Mouse (Mus musculus): ENCODE data around the gene Rilp. TPM values are rescaled to one million over a fixed set of nuclear protein-coding genes. Genes with fewer than 3 reads are reported as not detected.

Gene Rilp
- not detected for polyA plus RNA-seq (2017; shearing (Covaris generic))

DNA sequence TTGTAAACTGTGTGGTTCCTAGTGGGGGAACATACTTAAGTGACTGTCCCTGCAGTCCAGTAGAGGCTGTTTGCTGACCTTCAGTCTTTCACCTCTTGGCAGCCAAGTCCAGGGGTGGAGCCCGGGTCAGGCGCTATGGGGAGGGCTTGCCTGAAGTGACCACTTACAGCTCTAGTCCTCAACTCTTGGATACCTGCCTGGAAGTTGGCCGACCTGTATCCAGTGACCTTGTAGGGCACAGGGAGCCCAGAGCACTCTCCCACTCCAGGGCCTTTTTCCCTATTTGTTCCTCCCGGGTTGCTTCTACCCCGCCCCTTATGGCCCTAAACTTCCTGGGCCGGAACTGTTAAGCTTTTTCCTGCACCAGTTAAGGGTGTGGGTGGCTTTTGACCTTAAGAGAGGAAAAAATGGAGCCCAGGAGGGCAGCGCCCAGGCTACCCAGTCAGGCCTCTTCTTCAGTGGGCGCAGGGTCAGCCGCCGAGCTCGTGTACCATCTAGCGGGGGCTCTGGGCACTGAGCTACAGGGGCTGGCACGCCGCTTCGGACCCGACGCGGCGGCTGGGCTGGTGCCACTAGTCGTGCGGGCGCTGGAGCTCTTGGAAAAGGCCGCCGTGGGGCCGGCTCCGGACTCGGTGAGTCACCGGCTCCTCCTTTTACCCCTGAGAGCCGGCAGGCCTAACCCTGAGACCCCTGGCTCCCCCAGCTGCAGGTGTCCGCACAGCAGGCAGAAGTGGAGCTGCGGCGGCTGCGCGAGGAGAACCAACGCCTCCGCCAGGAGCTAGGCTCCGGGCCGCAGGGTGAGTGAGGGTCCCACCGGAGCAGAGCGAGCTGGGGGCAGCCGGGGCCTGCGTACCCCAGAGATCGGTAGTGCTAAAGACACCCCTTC lies at the start of gene Rilp:
TSS of gene Rilp (plus strand) at position 354 of the 886 bp plus-strand sequence.

DNA sequence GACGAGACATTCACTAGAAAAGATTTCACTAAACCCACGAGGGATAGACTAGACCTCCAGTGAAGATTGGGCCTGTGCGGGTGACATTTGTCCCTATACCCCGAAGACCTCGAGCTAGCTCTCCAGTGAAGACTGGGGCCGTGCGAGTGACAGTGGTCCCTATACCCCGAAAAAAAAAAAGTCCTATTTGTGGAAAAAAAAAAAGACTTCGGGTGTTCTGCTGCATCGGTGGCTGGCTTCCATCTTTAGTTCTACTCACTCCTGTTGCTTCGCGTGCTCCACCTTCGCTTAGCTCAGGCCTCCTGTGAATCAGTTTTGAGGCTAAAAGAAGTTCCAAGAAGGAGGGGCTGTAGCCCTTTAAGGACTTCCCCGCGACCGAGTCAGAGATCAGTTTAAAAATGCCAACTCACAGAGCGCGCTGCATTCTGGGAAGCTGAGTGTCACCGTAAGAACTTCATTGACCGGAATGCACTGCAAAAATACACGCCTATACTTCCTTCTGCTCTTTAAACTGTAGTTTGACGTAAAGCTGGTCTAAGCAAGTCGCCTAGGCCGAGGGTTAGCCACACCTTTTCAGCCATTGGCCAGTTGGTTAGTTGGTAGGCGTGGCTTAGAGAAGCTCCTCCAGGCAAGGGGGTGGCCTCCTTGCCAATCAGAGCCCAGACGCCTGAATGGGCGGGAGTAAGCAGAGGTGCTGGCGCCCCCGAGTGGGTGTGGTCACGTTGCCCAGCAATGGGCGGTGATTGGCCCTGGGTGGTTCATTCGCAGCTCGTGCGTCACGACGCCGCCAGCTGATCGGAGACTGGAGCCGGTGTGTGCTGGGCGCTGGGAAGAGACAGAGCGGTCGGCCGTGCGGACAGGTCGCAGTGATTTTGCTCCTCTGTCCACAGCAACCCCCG lies 48.8 kb upstream of the Rilp start, which contains the start of gene Tlcd2:
TSS of gene Tlcd2 (plus strand) at position 872 of the 899 bp plus-strand sequence.

GRCm38 (mm10) chr11:75486601-75487285 lies 23.2 kb upstream of the Rilp start, which contains the start of gene Prpf8:
Gene Prpf8, plus strand, starts transcription at chr11:75486816.

GRCm38 (mm10) chr11:75513336-75513735 lies 3.4 kb downstream of the Rilp start, which contains the start of gene Scarf1:
Gene Scarf1, plus strand, starts transcription at chr11:75513540.

DNA sequence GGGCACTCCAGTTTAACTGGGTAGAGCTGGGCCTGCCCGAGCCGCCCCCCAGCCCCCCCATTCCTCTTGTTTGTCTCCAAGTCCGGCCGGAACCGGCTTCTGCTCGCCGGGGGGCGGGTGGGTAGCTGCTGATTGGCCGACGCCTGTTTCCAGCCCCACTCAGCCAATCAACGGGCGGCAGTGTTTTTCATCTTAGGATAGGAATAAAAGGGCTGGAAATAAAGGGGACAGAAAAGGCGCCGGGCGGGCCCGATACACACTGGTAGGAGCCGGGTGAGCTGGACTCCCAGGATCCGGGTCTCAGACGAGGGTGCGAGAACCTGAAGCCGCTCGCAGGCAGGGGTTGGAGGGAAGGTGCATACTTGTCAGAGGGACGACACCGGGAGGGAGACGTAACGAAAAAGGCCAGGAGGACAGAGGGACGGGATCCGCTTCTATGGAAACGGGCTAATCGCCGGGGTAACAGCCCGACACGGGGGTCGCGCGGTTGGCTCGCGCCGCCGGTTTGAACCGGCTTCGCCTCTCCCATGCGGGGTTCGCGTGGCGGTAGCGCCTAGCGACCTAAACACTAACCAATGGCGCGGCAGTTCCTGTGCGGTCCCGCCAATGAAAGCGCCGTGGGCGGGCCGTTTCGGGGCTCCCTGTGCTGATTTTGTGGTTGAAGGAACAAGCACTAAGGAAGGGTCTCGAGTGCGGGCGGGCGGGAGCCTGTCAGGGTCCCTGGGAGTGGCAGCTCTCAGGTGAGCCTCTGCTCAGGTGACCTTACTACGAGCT lies 21.8 kb downstream of the Rilp start, which contains the start of gene Slc43a2:
TSS of gene Slc43a2 (plus strand) at position 226 of the 774 bp plus-strand sequence.

Other genes starting within 250 kb of the Rilp start
- gene Rpa1, start 161.8 kb upstream of the Rilp start, polyA plus RNA-seq (2017; shearing (Covaris generic)), result 144 TPM
- 28.6 TPM for gene Smyd4, start 161.7 kb upstream of the Rilp start, polyA plus RNA-seq (2017; shearing (Covaris generic))
- not detected for gene Serpinf1, start 87.4 kb upstream of the Rilp start, polyA plus RNA-seq (2017; shearing (Covaris generic))
- not detected for gene Serpinf2, start 70.5 kb upstream of the Rilp start, polyA plus RNA-seq (2017; shearing (Covaris generic))
- 8.7 TPM for gene Wdr81, start 55.4 kb upstream of the Rilp start, polyA plus RNA-seq (2017; shearing (Covaris generic))
- gene Tlcd2, start 48.4 kb upstream of the Rilp start, polyA plus RNA-seq (2017; shearing (Covaris generic)), result 0.73 TPM
- 52.2 TPM for gene Prpf8, start 23.3 kb upstream of the Rilp start, polyA plus RNA-seq (2017; shearing (Covaris generic))
- gene Scarf1, start 3.4 kb downstream of the Rilp start, polyA plus RNA-seq (2017; shearing (Covaris generic)), result 0.12 TPM
- gene Slc43a2, start 21.6 kb downstream of the Rilp start, polyA plus RNA-seq (2017; shearing (Covaris generic)), result 45.2 TPM
- gene Pitpna, start 78.0 kb downstream of the Rilp start, polyA plus RNA-seq (2017; shearing (Covaris generic)), result 350 TPM
- gene Inpp5k, start 120.9 kb downstream of the Rilp start, polyA plus RNA-seq (2017; shearing (Covaris generic)), result 103 TPM
- 8.2 TPM for gene Myo1c, start 140.4 kb downstream of the Rilp start, polyA plus RNA-seq (2017; shearing (Covaris generic))
- gene Crk, start 169.2 kb downstream of the Rilp start, polyA plus RNA-seq (2017; shearing (Covaris generic)), result 75.3 TPM
- gene Ywhae, start 222.8 kb downstream of the Rilp start, polyA plus RNA-seq (2017; shearing (Covaris generic)), result 167 TPM